Mouse (Mus musculus): ENCODE results near the gene Mamdc2.

Gene Mamdc2

GRCm38 (mm10) chr19:23357253-23357652 is 91.0 kb downstream of the Mamdc2 start:
- DNase-seq (ENCODE audit: inconsistent ontology term): no peak

GRCm38 (mm10) chr19:23354738-23355137 is 93.5 kb downstream of the Mamdc2 start:
- no peak for DNase-seq (ENCODE audit: inconsistent ontology term)

- no peak for DNase-seq (ENCODE audit: inconsistent ontology term)
These were observed 94.3 kb downstream of the Mamdc2 start for GRCm38 (mm10) chr19:23353881-23354401.

DNA sequence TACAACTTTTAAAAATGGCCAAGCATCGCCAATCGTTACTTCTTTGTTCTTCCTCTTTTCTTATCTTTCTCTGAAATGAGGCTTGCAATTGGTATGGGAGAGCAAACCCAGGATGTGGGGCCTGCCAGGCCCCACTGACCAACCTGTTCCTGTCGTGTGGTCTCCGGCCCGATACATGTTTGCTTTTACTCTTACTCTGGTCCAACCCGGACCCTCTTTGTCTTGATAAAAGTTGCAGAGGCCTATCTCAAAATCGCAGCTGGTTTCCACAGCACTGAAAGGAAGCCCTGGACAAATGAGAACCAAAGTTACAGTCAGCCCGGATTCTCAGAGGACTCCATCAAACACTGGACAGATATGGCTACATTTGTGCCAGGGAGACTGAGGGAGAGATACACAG is 95.1 kb downstream of the Mamdc2 start:
- DNase-seq (ENCODE audit: inconsistent ontology term): no peak

DNA sequence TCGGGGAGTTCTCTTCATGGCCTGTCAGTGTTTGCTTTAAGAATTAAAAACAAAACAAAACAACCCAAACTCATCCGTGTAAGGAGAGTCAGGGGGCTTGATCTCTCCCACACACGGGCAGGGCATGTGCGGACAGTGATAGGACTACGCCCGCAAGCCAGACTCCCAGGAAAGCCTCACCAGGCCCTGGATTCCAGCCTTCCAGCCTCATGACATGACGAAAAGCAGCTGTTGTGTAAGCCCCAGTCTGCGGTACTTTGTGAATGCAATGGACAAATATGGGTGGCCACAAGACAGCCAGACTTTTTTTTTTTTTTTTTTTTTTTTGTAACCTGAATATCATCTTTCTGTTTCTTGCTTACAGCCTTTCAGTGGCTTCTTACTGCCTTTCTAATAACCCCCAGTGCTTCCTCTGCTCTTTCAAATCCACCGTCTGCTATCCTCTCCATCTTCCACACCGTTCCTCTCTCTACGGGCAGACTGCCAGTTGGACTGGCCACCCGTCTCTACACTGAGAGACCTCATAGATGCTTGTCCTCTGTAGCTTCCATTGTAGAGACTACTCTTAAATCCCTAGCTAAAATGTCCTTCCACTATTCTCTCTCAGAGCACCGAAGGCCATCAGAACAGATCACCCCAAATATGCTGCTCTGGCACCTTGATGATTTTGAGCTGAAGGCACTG is 96.3 kb downstream of the Mamdc2 start:
- no peak for DNase-seq (ENCODE audit: inconsistent ontology term)

DNA sequence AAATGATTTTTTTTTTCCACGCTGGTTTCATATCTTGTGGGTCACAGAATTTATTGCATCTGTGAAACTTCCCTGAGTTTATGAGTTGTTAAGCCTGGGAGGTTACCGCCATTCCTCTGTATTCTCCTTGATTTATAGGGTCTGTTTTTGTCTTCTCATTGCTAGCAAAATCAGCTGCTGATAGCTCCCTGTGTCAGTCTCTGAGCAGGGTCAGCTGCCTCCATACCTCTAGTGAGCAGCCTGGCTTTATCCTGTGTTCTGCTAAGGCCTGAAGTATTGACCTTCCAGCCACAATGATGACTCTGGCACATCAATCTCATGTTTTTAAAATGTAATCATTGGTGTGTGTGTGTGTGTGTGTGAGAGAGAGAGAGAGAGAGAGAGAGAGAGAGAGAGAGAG is 98.3 kb downstream of the Mamdc2 start:
- DNase-seq (ENCODE audit: inconsistent ontology term): no peak

DNA sequence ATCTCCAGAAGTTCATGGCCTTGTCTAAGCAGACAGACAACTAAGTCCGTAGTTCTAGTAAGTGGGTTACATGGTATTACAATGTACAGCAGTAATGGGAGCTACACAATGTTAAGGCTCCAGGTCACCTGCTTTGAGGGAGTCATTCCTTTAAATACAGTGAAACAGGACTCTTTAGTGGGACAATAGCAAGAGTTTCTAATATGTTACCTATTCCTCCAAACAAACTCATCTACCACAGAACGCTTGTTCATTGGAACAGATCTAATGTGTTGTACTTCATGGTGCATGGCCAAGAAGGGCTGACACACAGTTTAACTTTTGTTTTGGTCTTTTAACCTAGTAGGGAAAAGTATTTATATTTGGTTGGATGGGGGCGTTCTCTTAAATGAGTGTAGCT is 105.5 kb downstream of the Mamdc2 start:
- no peak for DNase-seq (ENCODE audit: inconsistent ontology term)

GRCm38 (mm10) chr19:23332883-23333282 is 115.4 kb downstream of the Mamdc2 start:
- DNase-seq (ENCODE audit: inconsistent ontology term): no peak

DNA sequence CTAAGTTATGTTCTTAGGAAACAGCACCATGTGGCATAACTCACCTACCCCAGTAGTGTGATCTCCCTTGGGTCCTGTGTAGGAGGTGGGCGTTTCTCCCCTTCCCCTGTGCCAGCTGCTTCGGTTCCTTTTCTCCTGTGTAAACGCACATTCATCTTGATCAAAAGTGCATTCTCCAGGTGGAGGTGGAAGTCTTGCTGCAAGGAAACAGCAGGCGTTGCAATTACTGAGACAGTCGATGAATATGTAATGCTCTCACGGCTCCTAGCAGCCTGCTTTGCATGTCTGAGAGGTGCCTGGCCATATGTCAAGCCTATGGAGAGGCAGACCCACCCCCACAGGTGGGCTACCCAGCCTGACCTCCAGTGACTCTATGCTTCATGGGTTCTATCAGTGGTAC is 117.4 kb downstream of the Mamdc2 start:
- no peak for DNase-seq (ENCODE audit: inconsistent ontology term)

DNA sequence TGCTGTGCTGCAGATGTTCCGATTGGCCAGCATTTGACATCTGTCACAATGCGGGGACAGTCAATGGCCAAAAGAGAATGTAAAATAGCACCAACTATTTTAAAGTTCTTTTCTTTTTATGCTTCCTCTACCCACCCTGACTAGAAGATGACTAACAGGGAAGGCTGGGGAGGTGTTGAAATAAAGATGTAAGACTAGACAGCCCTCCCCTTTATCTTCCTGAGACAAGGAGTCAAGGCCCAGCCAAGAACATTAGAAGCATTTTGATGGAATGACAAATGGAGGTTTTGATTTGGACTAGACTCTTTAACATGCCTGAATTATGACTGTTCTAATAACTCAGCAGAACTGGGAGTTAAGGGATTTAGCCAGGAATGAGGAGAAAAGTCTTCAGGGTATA is 118.9 kb downstream of the Mamdc2 start:
- peak; percentile 12 for DNase-seq (ENCODE audit: inconsistent ontology term)

- DNase-seq (ENCODE audit: inconsistent ontology term): peak; percentile 22
These were observed 121.1 kb downstream of the Mamdc2 start for GRCm38 (mm10) chr19:23327056-23327640.

DNA sequence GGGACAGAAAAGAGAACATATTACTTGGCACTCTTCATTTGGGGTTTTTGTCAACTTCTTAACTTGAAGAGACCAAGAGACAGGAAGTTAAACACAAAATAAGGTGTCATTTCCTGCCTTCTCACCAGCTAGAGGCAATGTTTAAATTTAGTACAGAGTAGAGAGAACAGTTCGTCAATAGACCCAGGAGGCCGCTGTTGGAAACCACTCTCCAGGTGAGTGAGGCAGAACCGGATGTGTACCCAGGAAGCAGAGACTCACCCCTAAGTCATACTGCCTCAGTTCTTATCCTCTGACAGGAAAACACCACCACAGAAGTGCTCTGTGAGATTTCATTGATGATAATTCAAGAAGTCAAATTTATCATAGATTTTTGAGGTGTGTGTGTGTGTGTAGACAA is 125.1 kb downstream of the Mamdc2 start:
- no peak for DNase-seq (ENCODE audit: inconsistent ontology term)

DNA sequence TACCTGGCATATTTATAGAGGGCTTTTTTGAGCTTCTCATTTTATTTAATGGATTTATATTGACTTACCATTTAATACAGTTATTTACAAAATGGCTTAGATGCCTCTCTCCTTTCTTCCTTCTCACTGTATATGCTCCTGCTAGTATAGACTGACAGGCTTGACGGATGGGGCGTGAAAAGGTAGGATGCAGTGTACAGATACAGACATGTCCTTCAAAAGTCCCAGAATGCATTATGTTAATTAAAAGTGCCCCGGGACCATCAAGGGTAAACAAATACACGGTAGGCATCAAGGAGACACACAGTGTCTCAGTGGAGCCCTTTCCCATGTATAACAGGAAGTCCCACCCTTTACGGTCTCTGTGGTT is 130.3 kb downstream of the Mamdc2 start:
- no peak for DNase-seq (ENCODE audit: inconsistent ontology term)

DNA sequence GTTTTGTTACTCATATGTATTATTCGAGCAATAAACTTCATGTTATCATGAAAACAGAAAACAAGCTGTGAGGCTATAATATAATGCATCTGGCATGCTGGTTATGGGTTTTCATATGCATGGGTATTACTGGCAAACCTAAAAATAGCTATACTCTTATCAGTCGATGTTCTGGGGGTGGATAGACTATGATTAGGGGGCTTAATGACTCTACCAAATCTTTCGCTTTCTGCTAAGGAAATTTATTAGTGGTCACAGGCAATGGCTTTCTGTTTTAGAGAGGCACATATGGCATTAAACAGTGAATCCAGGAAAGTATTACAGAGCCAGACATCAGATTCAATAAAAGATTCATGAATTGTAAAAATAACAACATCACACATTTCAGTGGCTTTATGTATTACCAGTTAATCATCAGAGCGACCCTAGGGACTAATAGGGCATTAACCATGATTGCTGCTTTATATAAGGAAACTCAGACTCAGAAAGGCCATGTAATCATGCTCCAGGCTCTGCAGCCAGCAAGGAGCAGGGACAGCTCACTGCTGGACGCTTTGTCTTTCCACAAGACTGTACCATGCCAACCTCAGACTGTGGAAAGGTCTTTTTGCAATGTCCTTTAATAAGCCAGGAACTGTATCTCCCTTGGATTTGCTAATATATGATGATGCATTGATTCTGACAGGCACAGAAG is 130.8 kb downstream of the Mamdc2 start:
- no peak for DNase-seq (ENCODE audit: inconsistent ontology term)

- DNase-seq (ENCODE audit: inconsistent ontology term): no peak
These were observed 131.4 kb downstream of the Mamdc2 start for GRCm38 (mm10) chr19:23316851-23317250.

DNA sequence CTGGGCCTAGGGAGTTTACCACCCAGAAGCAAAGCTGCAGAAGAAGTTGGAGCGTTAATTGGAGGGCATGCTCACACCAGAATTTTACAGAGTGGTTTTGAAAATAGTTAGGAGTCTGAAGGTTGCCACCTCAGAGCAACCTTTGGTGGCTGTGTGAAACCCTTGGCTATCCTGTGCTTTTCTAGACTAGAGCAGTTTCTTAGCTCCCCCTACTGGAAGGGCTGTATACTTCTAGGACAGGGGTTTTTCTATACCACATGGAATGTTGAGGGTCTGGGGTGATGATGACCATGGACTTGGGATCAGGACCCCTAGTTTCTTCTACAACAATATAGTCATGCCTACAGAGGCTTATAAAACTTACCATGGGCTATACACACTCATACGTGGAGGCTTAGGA is 138.3 kb downstream of the Mamdc2 start:
- no peak for DNase-seq (ENCODE audit: inconsistent ontology term)

DNA sequence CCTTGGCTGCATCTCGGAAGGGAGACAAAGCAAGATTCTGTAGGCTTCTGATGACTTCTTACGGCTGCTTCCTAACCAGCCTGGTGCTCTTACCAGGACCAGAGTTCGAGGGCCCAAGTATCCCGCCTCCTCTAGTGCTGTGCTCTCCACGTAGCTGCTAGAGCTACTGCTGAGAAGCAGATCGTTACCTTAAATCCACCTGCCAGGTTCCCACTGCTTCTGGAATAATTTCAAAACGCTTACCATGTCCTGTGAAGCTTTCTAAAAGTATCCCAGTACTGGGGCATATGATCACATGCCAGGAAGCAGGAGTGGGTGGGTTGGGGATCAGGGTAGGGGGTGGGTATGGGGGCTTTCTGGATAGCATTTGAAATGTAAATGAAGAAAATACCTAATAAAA is 141.6 kb downstream of the Mamdc2 start:
- no peak for DNase-seq (ENCODE audit: inconsistent ontology term)

- no peak for DNase-seq (ENCODE audit: inconsistent ontology term)
These were observed 148.3 kb downstream of the Mamdc2 start for GRCm38 (mm10) chr19:23299987-23300386.

DNA sequence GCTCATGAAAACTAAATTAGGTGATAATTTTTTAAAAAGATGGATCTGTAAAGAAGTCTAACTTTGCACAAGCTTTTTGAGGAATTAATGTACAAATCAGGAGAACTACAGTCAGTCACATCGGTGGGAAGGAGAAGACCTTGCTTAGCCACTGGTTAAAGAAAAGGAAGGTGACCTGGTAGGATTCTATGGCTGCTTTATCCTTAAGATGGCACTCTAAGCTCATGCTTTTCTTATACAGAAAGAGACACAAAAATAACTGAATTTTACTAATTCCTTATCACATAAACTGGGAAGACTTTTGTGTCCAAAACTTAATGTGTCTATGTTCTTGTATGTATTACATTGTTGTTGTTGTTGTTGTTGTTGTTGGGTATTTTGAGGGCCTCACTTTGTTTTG is 149.3 kb downstream of the Mamdc2 start:
- no peak for DNase-seq (ENCODE audit: inconsistent ontology term)

DNA sequence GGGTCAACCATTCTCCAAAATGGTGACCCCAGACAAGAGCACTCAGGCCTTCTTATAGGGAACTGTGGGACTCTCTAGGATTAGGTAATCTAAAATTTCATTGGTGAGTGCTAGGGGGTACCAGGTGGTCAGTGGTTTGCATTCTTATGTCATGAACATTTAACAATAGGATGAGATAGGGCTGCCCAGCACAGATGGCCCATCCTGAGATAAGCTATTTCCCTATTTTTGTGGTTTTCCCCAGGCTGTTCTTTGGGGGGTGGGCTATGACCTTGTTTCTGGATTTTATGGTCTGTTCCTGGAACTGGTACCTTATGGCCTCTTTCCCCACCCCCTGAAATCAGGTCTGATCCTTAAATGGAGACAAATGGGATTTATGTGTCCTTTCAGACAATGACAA is 151.1 kb downstream of the Mamdc2 start:
- no peak for DNase-seq (ENCODE audit: inconsistent ontology term)

- DNase-seq (ENCODE audit: inconsistent ontology term): no peak
These were observed 159.0 kb downstream of the Mamdc2 start for GRCm38 (mm10) chr19:23289251-23289650.

DNA sequence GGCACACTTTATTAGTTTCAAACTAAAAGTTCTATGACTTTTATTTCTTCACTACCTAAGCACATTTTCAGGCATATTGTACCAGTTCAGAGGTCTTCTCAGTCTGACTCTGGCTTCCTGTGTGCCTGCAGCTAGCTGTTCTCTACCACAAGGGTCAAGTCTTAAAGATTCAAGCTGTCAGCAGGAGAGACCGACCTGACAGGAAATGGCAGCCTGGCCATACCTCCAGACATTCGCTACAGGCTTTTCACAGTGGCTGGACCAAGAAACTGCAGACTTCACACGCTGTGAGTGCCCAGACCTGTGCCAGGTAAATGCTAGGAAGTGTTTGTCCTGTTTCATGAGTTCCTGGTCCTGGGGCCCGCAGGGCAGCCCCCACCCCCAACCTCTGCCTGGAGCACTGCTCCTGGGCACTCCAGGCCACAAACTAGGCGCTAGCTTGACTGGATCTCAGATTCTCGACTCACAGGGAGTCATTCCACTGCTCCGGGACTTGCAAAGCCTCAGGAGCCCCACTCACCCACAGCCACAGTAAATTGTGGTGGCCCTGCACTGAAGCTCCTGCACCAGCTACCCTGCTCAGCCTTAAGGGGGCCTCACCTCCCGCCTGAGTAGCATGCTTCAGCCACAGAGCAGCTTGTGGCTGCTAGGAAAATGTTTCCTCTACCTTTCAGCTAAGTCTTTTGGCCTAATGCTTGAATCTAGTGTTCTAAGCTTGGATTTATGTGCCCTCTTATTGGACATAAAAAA is 166.2 kb downstream of the Mamdc2 start:
- no peak for DNase-seq (ENCODE audit: inconsistent ontology term)

Measured in Muller cell, postnatal 12 days (primary cell).